Mouse (Mus musculus) MEL (cell line): ENCODE results near the gene Evl. TPM values are rescaled to one million over a fixed set of nuclear protein-coding genes. Genes with fewer than 3 reads are reported as not detected.

Source experiments
- DNase-seq: peaks from one replicate; pipeline ENCODE4 v3.0.0; 2011; ENCODE audit warnings: low read depth, low spot score
- H3K27ac ChIP-seq: 2 replicates; pipeline ENCODE4 v1.5.1; 2012; ENCODE audit warnings: low read depth, mild to moderate bottlenecking, control low read depth, low read length, moderate library complexity; ENCODE audit not compliant: control insufficient read depth
- H3K27me3 ChIP-seq, 2 experiments: fragments of 150-350 bp in 1 of 2; sonication (generic) in 1 of 2; 2 replicates each; pipeline ENCODE4 v1.6.1; 2012; ENCODE audit warnings: low read length in 2 of 2, mild to moderate bottlenecking in 2 of 2, improper control_type of control experiment in 1 of 2, moderate library complexity in 1 of 2; ENCODE audit not compliant: insufficient read depth in 2 of 2, control insufficient read depth in 1 of 2
- H3K36me3 ChIP-seq, 2 experiments: 2 replicates each; pipeline ENCODE4 v1.6.1; 2012 to 2014; ENCODE audit warnings: low read length in 2 of 2, improper control_type of control experiment in 1 of 2, inconsistent platforms in 1 of 2, mild to moderate bottlenecking in 1 of 2; ENCODE audit not compliant: insufficient read depth in 2 of 2, control insufficient read depth in 1 of 2
- H3K4me1 ChIP-seq, 2 experiments: fragments of 150-350 bp in 1 of 2; sonication (generic) in 1 of 2; 2 replicates each; pipeline ENCODE4 v1.6.1; 2012; ENCODE audit warnings: low read length in 2 of 2, improper control_type of control experiment in 1 of 2, mild to moderate bottlenecking in 1 of 2; ENCODE audit not compliant: insufficient read depth in 2 of 2, control insufficient read depth in 1 of 2
- H3K4me3 ChIP-seq, 2 experiments: fragments of 150-350 bp in 1 of 2; sonication (generic) in 1 of 2; 2 replicates each; pipeline ENCODE4 v1.5.1; 2012; ENCODE audit warnings: low read depth in 2 of 2, low read length in 2 of 2, mild to moderate bottlenecking in 2 of 2, moderate library complexity in 2 of 2, control low read depth in 1 of 2, improper control_type of control experiment in 1 of 2; ENCODE audit not compliant: control insufficient read depth in 1 of 2, insufficient read depth in 1 of 2
- H3K79me2 ChIP-seq: 2 replicates; pipeline ENCODE4 v1.6.1; 2012; ENCODE audit warnings: mild to moderate bottlenecking, low read length, moderate library complexity; ENCODE audit not compliant: control insufficient read depth, poor library complexity, insufficient read depth
- H3K9ac ChIP-seq: 2 replicates; pipeline ENCODE4 v1.6.1; 2012; ENCODE audit warnings: low read depth, mild to moderate bottlenecking, control low read depth, low read length, moderate library complexity; ENCODE audit not compliant: control insufficient read depth, poor library complexity, severe bottlenecking
- H3K9me3 ChIP-seq: fragments of 150-350 bp; sonication (generic); replicated peaks from 2 replicates; pipeline ENCODE4 v1.6.1; 2012; ENCODE audit warnings: mild to moderate bottlenecking, low read length, improper control_type of control experiment, moderate library complexity; ENCODE audit not compliant: insufficient read depth
- BHLHE40 ChIP-seq: IDR thresholded peaks from 2 replicates; pipeline ENCODE4 v1.6.1; 2012; ENCODE audit warnings: low read depth, mild to moderate bottlenecking, inconsistent platforms, low read length, improper control_type of control experiment, borderline replicate concordance
- CHD1 ChIP-seq: IDR thresholded peaks from 2 replicates; pipeline ENCODE4 v1.6.1; 2012; ENCODE audit warnings: low read depth, mild to moderate bottlenecking, inconsistent platforms, low read length, improper control_type of control experiment
- ELF1 ChIP-seq: IDR thresholded peaks from 2 replicates; pipeline ENCODE4 v1.6.1; 2014; ENCODE audit warnings: low read depth, mild to moderate bottlenecking, inconsistent platforms, low read length, improper control_type of control experiment, moderate library complexity
- GABPA ChIP-seq: IDR thresholded peaks from 2 replicates; pipeline ENCODE4 v1.6.1; 2012; ENCODE audit warnings: low read depth, mild to moderate bottlenecking, inconsistent platforms, low read length, improper control_type of control experiment, moderate library complexity
- GATA1 ChIP-seq: IDR thresholded peaks from 2 replicates; pipeline ENCODE4 v1.6.1; 2011; ENCODE audit warnings: low read depth, low read length, improper control_type of control experiment
- JUND ChIP-seq: IDR thresholded peaks from 2 replicates; pipeline ENCODE4 v1.6.1; 2011; ENCODE audit warnings: low read depth, mild to moderate bottlenecking, improper control_type of control experiment, low read length
- MAFK ChIP-seq: IDR thresholded peaks from 2 replicates; pipeline ENCODE4 v1.6.1; 2011; ENCODE audit warnings: low read depth, mild to moderate bottlenecking, low read length, improper control_type of control experiment, borderline replicate concordance
- MAX ChIP-seq: IDR thresholded peaks from 2 replicates; pipeline ENCODE4 v1.6.1; 2011; ENCODE audit warnings: low read length, improper control_type of control experiment
- MAZ ChIP-seq: IDR thresholded peaks from 2 replicates; pipeline ENCODE4 v1.6.1; 2012; ENCODE audit warnings: low read depth, mild to moderate bottlenecking, inconsistent platforms, low read length, improper control_type of control experiment
- MEF2A ChIP-seq: IDR thresholded peaks from 2 replicates; pipeline ENCODE4 v1.6.1; 2014; ENCODE audit warnings: low read depth, mild to moderate bottlenecking, inconsistent platforms, low read length, improper control_type of control experiment; ENCODE audit not compliant: poor library complexity, insufficient replicate concordance, severe bottlenecking; ENCODE audit errors: extremely low read depth
- MYB ChIP-seq: IDR thresholded peaks from 2 replicates; pipeline ENCODE4 v1.6.1; 2011; ENCODE audit warnings: mild to moderate bottlenecking, low read depth, low read length, improper control_type of control experiment
- MYC ChIP-seq: IDR thresholded peaks from 2 replicates; pipeline ENCODE4 v1.6.1; 2011; ENCODE audit warnings: low read depth, mild to moderate bottlenecking, low read length, improper control_type of control experiment, moderate library complexity
- POLR2A ChIP-seq, 2 experiments: IDR thresholded peaks; 2 replicates each; pipeline ENCODE4 v1.6.1; 2011 to 2012; ENCODE audit warnings: low read length in 2 of 2, mild to moderate bottlenecking in 2 of 2, control low read depth in 1 of 2, improper control_type of control experiment in 1 of 2, low read depth in 1 of 2, moderate library complexity in 1 of 2; ENCODE audit not compliant: control insufficient read depth in 1 of 2, insufficient read depth in 1 of 2, poor library complexity in 1 of 2
- POLR2AphosphoS2 ChIP-seq: IDR thresholded peaks from 2 replicates; pipeline ENCODE4 v1.6.1; 2011; ENCODE audit warnings: low read length, improper control_type of control experiment
- RAD21 ChIP-seq: IDR thresholded peaks from 2 replicates; pipeline ENCODE4 v1.6.1; 2011; ENCODE audit warnings: mild to moderate bottlenecking, low read depth, low read length, improper control_type of control experiment
- RCOR1 ChIP-seq: IDR thresholded peaks from 2 replicates; pipeline ENCODE4 v1.6.1; 2012; ENCODE audit warnings: low read depth, mild to moderate bottlenecking, inconsistent platforms, low read length, improper control_type of control experiment
- SIN3A ChIP-seq: IDR thresholded peaks from 2 replicates; pipeline ENCODE4 v1.6.1; 2012; ENCODE audit warnings: low read length, improper control_type of control experiment, inconsistent platforms
- SMC3 ChIP-seq: IDR thresholded peaks from 2 replicates; pipeline ENCODE4 v1.6.1; 2011; ENCODE audit warnings: low read depth, low read length, improper control_type of control experiment
- TAL1 ChIP-seq: IDR thresholded peaks from 2 replicates; pipeline ENCODE4 v1.6.1; 2012; ENCODE audit warnings: mild to moderate bottlenecking, inconsistent platforms, low read length, moderate library complexity, mixed read lengths
- TBP ChIP-seq: IDR thresholded peaks from 2 replicates; pipeline ENCODE4 v1.8.0; 2011; ENCODE audit warnings: low read depth, low read length, improper control_type of control experiment
- TCF12 ChIP-seq: IDR thresholded peaks from 2 replicates; pipeline ENCODE4 v1.6.1; 2014; ENCODE audit warnings: low read depth, mild to moderate bottlenecking, inconsistent platforms, low read length, improper control_type of control experiment, moderate library complexity
- USF2 ChIP-seq, 2 experiments: IDR thresholded peaks; 2 replicates each; pipeline ENCODE4 v1.6.1; 2011 to 2012; ENCODE audit warnings: improper control_type of control experiment in 2 of 2, low read length in 2 of 2, borderline replicate concordance in 1 of 2, inconsistent platforms in 1 of 2, low read depth in 1 of 2, mild to moderate bottlenecking in 1 of 2; ENCODE audit not compliant: insufficient read depth in 1 of 2
- ZNF384 ChIP-seq: IDR thresholded peaks from 2 replicates; pipeline ENCODE4 v1.6.1; 2012; ENCODE audit warnings: low read depth, mild to moderate bottlenecking, inconsistent platforms, low read length, improper control_type of control experiment
- polyA plus RNA-seq, 2 experiments: library from polyadenylated mRNA; stranded (reverse) in 1 of 2; unstranded in 1 of 2; fragments of >175 nt in 1 of 2; fragments of >200 nt in 1 of 2; gene quantifications; 2 replicates each; pipeline versions ENCODE4 v1.2.1 to v1.2.4; 2012; ENCODE audit warnings: low replicate concordance in 2 of 2, low read depth in 1 of 2; ENCODE audit not compliant: insufficient read length in 2 of 2, insufficient read depth in 1 of 2, missing spikeins in 1 of 2
- total RNA-seq: library from RNA; depleted of rRNA; stranded (reverse); fragments of 300-350 nt; gene quantifications from 2 replicates; pipeline ENCODE4 v1.2.3, GENCODE M21; 2012

The Evl gene
- total and polyA plus RNA-seq, 3 experiments, result not detected

DNA sequence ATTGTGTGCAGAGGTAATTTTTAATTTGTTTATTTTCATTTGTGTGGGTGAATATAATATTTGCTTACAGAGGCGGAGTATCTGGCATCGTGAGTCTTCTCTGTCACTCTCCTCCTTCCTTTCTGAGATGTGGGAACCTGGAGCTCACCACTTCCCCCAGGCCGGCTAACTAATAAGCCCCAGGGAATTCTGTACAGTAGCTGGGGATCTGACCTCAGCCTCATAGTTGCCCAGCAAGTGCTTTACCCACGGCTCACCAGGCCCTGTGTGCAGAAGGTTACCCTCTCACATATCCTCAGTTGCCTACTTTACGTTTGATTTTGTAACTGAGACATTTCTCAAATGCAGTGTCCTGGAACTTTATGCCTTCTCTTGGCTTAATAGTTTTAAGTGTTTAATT lies 37.1 kb downstream of the Evl start:
- Histone ChIP-seq H3K9me3 (no peaks in the 10 kb centered on the region), H3K79me2 (no peaks in the 10 kb centered on the region), H3K9ac (no peak overlapping the region), H3K27me3 (no peaks in the 10 kb centered on the region), H3K36me3 (no peaks in the 10 kb centered on the region), H3K27ac (no peak overlapping the region), H3K4me1 (no peaks in the 10 kb centered on the region), H3K4me3 (no peak overlapping the region)
- TF ChIP-seq MYB, result no peak
- DNase-seq, result no peak

DNA sequence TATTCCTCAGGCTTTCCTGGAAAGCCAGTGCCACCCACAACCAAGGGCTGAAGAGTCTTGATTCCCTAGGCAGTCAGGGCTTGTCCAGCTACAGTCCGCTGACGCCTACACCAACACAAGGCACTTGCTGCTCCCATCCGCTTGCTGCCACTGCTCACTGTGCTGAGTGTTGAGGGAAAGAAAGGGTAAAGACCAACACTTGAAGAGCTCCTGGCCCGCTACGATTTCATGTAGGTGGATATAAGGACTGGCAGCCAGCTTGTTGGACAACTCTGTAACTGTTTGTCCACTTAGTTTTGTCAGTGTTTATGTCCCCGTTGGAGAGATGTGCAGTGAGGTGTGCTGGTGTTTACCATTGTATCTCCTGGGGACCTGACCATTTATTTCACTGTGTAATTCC lies 38.3 kb downstream of the Evl start:
- Histone ChIP-seq H3K9me3 (no peaks in the 10 kb centered on the region), H3K27ac (no peak overlapping the region), H3K4me3 (no peak overlapping the region), H3K79me2 (no peaks in the 10 kb centered on the region), H3K9ac (no peak overlapping the region)
- DNase-seq, result no peak
- TF ChIP-seq MAFK, result no peak
- no peak for TF ChIP-seq ELF1
- no peak for TF ChIP-seq CHD1
- no peak for TF ChIP-seq POLR2A (IDR thresholded peaks at IDR 0.05; ENCODE audit: control insufficient read depth in 1 of 2, insufficient read depth in 1 of 2, low read depth in 1 of 2, low read length in 2 of 2, poor library complexity in 1 of 2)
- no peak for TF ChIP-seq SMC3
- TF ChIP-seq TBP, result no peak
- TF ChIP-seq JUND, result no peak
- TF ChIP-seq POLR2AphosphoS2, result no peak
- TF ChIP-seq GABPA, result no peak
- TF ChIP-seq BHLHE40, result no peak
- TF ChIP-seq TAL1, result no peak
- no peak for TF ChIP-seq USF2 (IDR thresholded peaks at IDR 0.05; ENCODE audit: borderline replicate concordance in 1 of 2, insufficient read depth in 1 of 2, low read depth in 1 of 2, low read length in 2 of 2)
- TF ChIP-seq ZNF384, result no peak
- no peak for TF ChIP-seq GATA1
- no peak for TF ChIP-seq RAD21
- no peak for TF ChIP-seq SIN3A
- TF ChIP-seq, all 39 proteins: peak for 0
- H3K36me3 ChIP-seq, result no peaks in the 10 kb centered on the region
- no peaks in the 10 kb centered on the region for H3K4me1 ChIP-seq
- H3K27me3 ChIP-seq, result no peaks in the 10 kb centered on the region

- Histone ChIP-seq H3K79me2 (no peaks in the 10 kb centered on the region), H3K9me3 (0 out of 2 replicates have a peak, but pooled peaks cover 1% of the 10 kb centered on the region), H3K4me1 (no peaks in the 10 kb centered on the region), H3K36me3 (no peaks in the 10 kb centered on the region), H3K27me3 (no peaks in the 10 kb centered on the region), H3K4me3 (no peak overlapping the region), H3K9ac (no peak overlapping the region), H3K27ac (no peak overlapping the region)
- TF ChIP-seq MYC (no peak), TCF12 (no peak), MAZ (no peak), RCOR1 (no peak), MEF2A (no peak), SMC3 (no peak), SIN3A (no peak), MAX (no peak)
- no peak for DNase-seq
Observed at GRCm38 (mm10) chr12:108600864-108601263, 46.3 kb downstream of the Evl start.
